Mouse (Mus musculus) olfactory bulb, adult 2 months (tissue): ENCODE data around the gene Glis3. TPM values are rescaled to one million over a fixed set of nuclear protein-coding genes. Genes with fewer than 3 reads are reported as not detected.
A peak's percentile ranks its signal among the peaks of the same experiment; 100 is the strongest.

Source experiments
- H3K27ac ChIP-seq: fragments of 200-500 bp; 2 replicates; pipeline ENCODE4 v1.5.1; 2012; ENCODE audit warnings: low read depth, low read length; ENCODE audit not compliant: insufficient read depth
- H3K4me1 ChIP-seq: fragments of 200-500 bp; 2 replicates; pipeline ENCODE4 v1.6.1; 2012; ENCODE audit warnings: low read length; ENCODE audit not compliant: control insufficient read depth, insufficient read depth
- H3K4me3 ChIP-seq: fragments of 200-500 bp; 2 replicates; pipeline ENCODE4 v1.5.1; 2012; ENCODE audit warnings: mild to moderate bottlenecking, low read depth, low read length, moderate library complexity; ENCODE audit not compliant: insufficient read depth
- CTCF ChIP-seq: fragments of 200-500 bp; IDR thresholded peaks from 2 replicates; pipeline ENCODE4 v1.5.1; 2012; ENCODE audit warnings: low read depth, mild to moderate bottlenecking, low read length, moderate library complexity; ENCODE audit not compliant: insufficient read depth
- POLR2A ChIP-seq: fragments of 200-500 bp; IDR thresholded peaks from 2 replicates; pipeline ENCODE4 v1.6.1; 2012; ENCODE audit warnings: mild to moderate bottlenecking, low read depth, low read length, moderate library complexity; ENCODE audit not compliant: insufficient read depth
- WGBS: fragments of 180-500 bp; shearing (Covaris S2); methylation state at CpG from one replicate; pipeline ENCODE4 v1.1.7; 2018; 5-methylcytosine and 5-hydroxymethylcytosine counted together
- polyA plus RNA-seq: library from polyadenylated mRNA; stranded (reverse); fragments of >200 nt; gene quantifications from 2 replicates; pipeline ENCODE4 v1.2.4, GENCODE M21; 2012; ENCODE audit warnings: low replicate concordance; ENCODE audit not compliant: missing spikeins, insufficient read depth, insufficient read length

Gene Glis3
- polyA plus RNA-seq, 1 experiment: not detected

DNA sequence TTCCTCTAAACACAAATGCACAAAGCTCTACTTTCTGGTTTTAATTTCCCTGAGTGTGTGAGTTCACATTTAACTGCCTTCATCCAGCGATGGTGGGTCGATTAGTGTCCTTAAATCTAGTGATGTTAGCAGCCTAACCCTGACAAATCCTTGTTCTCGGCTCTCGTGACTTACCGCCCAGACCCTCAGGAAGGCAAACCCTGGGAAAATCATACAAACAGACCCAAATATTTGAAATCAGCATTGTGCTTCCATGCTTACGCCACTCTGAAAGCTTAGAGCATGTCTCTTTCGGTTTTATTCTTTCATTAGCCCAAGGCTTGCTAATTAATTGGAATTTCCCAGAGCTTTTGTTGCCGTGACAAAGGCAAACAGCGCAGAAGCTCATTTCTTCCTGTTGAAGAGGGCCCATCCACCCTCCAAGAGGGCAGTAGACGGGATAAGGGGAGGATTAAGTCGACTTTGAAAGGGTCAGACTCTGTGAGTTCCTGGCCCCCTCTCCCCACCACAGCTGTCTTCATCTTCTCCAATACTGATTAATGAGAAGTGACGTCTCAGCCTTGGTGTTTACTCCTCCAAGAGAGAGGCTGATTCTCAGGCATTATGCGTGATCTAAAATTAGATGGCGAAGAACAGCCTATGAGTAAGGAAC lies 100.0 kb downstream of the Glis3 start:
- 36% methylated on average over 14 of the region's 14 CpGs for WGBS
- peak overlapping the region; percentile 50; the same call in 1 of the 2 replicates for H3K27ac ChIP-seq
- H3K4me1 ChIP-seq: peaks cover 6% of the 10 kb centered on the region
- no peak overlapping the region for H3K4me3 ChIP-seq
- TF ChIP-seq CTCF: no peak
- TF ChIP-seq POLR2A: no peak

DNA sequence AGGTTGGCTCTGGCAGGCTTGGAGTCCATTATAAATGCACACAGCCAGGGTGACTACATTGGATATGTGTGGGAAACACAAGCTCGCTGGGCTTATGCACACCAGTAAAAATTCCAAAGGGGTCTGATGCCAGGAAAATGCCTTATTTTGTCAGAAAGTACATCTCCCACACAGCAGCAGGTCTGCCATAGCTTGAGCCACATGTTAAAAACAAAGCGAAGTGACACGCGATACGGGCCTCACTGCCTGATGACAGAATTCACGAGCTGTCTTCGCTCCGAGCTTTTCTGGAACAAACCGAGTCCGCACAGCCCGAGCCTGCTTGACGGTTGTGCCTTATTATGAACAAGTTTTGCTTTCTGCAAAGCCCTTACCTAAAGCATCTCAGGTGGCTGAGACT lies 102.9 kb downstream of the Glis3 start:
- Histone ChIP-seq H3K4me3 (no peak overlapping the region), H3K27ac (no peak overlapping the region), H3K4me1 (peaks cover 6% of the 10 kb centered on the region)
- TF ChIP-seq CTCF: no peak
- no peak for TF ChIP-seq POLR2A
- WGBS: 97% methylated on average over 12 of the region's 12 CpGs

DNA sequence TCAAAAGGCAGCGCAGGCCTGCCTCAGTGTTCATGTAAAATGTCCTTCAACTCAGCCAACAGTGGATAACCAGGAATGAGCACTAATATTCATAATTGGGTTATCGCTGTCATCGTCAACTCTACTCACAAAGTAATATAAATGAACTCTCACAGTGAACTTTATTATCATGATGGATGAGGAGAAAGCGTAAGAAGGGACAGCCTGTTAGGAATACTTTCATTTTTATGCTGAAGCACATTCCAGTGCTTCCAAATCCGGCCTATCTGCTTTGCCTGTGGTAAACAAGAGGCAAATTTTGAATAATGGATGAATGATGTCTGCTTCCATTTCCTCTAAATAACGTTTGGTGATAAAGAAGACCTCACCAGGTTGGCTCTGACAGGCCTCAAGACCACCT lies 103.3 kb downstream of the Glis3 start:
- Histone ChIP-seq H3K27ac (no peak overlapping the region), H3K4me3 (no peak overlapping the region), H3K4me1 (peaks cover 6% of the 10 kb centered on the region)
- TF ChIP-seq POLR2A: no peak
- 91% methylated on average over 6 of the region's 6 CpGs for WGBS

DNA sequence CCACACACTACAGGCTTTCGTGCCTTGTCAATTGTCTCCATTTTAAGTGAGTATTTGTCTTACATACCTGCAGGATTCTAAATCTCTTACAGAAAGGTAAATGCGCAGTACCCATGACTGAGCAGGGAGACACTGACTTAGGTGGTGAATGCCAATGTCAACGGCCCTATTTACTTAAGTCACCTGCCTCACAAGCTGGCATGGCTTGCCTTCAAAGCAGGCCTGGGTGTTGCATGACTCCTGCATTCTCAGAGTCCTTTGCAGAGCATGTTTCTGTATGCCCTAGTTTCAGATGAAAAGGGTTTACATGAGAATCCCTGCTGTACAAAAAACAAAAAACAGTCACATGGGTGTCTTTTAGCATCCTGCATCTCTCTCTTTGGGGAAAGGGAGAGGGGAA lies 106.2 kb downstream of the Glis3 start:
- H3K27ac ChIP-seq: no peak overlapping the region
- H3K4me3 ChIP-seq: no peak overlapping the region
- TF ChIP-seq POLR2A: no peak
- no peak for TF ChIP-seq CTCF
- no peaks in the 10 kb centered on the region for H3K4me1 ChIP-seq
- WGBS: 90% methylated on average over 3 of the region's 3 CpGs

DNA sequence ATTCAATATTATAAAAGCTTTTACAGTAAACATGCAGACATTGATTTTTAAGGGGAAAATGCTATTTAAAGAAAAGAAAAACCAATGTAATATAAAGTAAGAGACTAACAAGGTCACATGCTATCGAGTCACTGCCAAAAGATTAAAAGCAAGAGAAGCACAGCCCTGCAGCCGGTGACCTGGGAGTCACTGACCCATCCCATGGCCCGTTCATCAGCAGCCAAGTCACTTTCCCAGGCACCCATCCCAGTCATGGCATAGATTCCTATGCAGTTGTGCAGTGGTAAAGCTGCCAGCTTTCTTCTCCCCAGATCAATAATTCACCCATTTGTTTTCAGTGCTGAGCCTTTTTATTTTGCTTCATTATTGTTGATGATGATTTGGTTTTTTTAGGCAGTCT lies 110.0 kb downstream of the Glis3 start:
- no peak overlapping the region for H3K4me3 ChIP-seq
- TF ChIP-seq POLR2A (no peak), CTCF (no peak)
- no peak overlapping the region for H3K27ac ChIP-seq
- H3K4me1 ChIP-seq: no peaks in the 10 kb centered on the region
- WGBS: 78% methylated on average over 3 of the region's 3 CpGs

DNA sequence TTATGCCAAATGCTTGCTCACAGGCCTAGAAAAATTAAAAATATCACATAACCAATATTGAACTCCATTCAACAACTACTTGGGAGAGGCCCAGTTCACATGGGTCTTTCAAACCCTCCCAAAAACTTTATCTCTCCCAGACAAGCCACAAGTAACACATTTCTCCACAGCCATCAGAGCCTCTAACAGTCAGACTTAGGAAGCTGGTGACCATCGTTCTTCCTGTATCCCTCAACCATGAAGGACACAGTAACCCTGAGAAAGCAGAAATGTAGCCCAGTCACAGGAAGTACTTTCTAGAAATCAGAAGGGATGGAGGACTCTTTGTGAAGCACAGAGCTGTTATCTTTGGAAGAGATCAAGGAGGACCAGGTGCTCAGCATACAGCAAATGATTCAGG lies 112.8 kb downstream of the Glis3 start:
- Histone ChIP-seq H3K4me3 (no peak overlapping the region), H3K4me1 (peaks cover 3% of the 10 kb centered on the region; the same call in 1 of the 2 replicates), H3K27ac (no peak overlapping the region)
- WGBS: 74% methylated on average over 1 of the region's 1 CpGs
- TF ChIP-seq CTCF (no peak), POLR2A (no peak)

DNA sequence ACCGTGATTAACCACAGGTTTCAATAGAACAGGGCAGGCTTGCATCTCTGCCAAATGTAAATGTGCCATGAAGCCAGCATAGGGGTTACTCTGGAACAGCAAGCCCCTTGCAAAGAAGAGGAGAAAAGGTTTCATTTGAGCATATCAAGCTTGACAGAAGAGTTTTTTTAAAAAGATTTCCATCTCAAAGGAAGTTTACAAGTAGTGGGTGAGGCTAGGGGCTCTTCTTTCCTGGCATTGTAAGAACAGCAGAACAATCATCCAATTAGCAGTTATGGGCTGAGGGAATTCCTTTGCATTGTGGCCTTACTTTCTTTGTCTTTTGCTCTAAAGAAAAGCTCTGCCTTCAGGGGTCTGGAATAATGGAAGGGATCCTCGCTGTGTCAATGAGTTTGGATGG lies 113.3 kb downstream of the Glis3 start:
- 51% methylated on average over 2 of the region's 2 CpGs for WGBS
- peaks cover 5% of the 10 kb centered on the region; the same call in 1 of the 2 replicates for H3K4me1 ChIP-seq
- no peak overlapping the region for H3K27ac ChIP-seq
- TF ChIP-seq CTCF (no peak), POLR2A (no peak)
- H3K4me3 ChIP-seq: no peak overlapping the region

DNA sequence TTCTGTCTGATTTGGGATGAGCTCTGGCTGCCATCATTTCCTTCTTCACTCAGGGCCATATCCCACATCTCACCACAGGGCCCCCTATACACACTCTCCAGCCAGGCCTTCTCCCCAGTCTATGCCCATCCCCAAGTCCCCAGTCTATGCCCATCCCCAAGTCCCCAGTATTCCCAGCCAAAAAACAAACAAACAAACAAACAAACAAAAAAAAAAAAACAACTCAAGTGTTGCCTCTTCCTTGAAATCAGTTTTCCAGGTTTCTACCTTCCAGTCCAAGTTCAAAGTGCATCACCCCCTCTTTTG lies 118.2 kb downstream of the Glis3 start:
- no peak for TF ChIP-seq POLR2A
- TF ChIP-seq CTCF: no peak
- Histone ChIP-seq H3K4me3 (no peak overlapping the region), H3K27ac (peak overlapping the region; percentile 35; the same call in 1 of the 2 replicates), H3K4me1 (peaks cover 11% of the 10 kb centered on the region; the same call in 1 of the 2 replicates)

DNA sequence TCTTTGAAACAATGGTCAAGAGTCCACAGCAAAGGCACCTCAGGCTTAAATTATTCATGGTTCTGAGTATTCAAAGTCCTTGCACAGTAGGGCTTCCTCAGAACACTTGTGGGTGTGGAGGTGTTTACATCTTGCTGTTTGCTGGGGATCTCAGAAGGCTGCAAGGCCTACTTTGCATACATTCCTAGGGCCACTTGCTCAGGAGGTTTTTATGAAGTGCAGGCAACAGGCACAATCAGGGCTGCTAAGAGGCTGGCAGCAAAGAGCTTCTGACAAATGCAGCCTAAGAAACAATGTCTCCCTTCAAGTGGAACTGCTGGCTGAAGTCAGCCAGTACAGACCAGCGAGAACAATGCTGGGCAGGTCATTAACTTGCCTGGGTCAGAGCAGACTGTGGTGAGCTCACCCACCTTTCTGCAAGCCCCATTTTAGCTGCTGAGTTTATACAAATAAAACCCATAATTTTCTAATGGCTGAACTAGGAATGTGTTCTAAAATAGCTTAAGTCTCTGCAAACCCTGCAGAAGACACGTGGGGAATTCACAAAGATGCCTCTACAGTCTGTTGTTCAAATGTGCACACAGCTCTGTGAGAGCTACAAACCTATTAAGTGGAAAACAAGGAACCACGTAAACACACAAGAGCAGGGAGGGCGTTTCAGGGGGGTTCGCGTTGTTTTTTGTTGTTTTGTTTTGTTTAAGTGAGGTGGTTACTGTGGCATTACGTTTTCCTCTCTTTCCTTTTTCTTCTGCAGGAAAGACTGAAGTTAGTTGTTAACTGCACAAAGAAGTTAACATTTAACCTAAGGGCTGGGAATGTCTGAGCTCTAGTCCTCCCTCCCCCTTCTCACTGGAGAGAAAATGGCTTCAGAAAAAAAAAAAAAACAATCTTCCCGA lies 118.8 kb downstream of the Glis3 start:
- 23% methylated on average over 8 of the region's 8 CpGs for WGBS
- no peak for TF ChIP-seq POLR2A
- no peak for TF ChIP-seq CTCF
- peaks cover 11% of the 10 kb centered on the region; the same call in 1 of the 2 replicates for H3K4me1 ChIP-seq
- H3K27ac ChIP-seq: peak overlapping the region; percentile 35; the same call in 1 of the 2 replicates
- H3K4me3 ChIP-seq: no peak overlapping the region
